Mouse (Mus musculus) embryonic facial prominence, embryonic 14.5 days (tissue): ENCODE measurements around the gene Slc36a3. TPM values are rescaled to one million over a fixed set of nuclear protein-coding genes. Genes with fewer than 3 reads are reported as not detected.

Experiments
- ATAC-seq: fragments of 200-750 bp; cut with Nextera tagmentation; 2 replicates; pipeline ENCODE4 v1.8.0; 2017; ENCODE audit warnings: low read depth, moderate number of reproducible peaks, moderate TSS enrichment
- DNase-seq: peaks from one replicate; pipeline ENCODE4 v3.0.0-alpha.2; 2015; ENCODE audit warnings: low spot score
- H3K27ac ChIP-seq: fragments of 300-500 bp; sonication (generic); replicated peaks from 2 replicates; pipeline ENCODE4 v1.5.1; 2014; ENCODE audit warnings: low read depth, mild to moderate bottlenecking, low read length, moderate library complexity
- H3K27me3 ChIP-seq: fragments of 300-500 bp; sonication (generic); replicated peaks from 2 replicates; pipeline ENCODE4 v1.6.1; 2014; ENCODE audit warnings: low read length; ENCODE audit not compliant: control insufficient read depth, insufficient read depth
- H3K36me3 ChIP-seq: fragments of 300-500 bp; sonication (generic); 2 replicates; pipeline ENCODE4 v1.6.1; 2014; ENCODE audit warnings: low read length, mixed read lengths; ENCODE audit not compliant: control insufficient read depth, insufficient read depth
- H3K4me1 ChIP-seq: fragments of 300-500 bp; sonication (generic); 2 replicates; pipeline ENCODE4 v1.6.1; 2014; ENCODE audit warnings: antibody characterized with exemption, low read length; ENCODE audit not compliant: control insufficient read depth, insufficient read depth
- H3K4me2 ChIP-seq: fragments of 300-500 bp; sonication (generic); 2 replicates; pipeline ENCODE4 v1.6.1; 2014; ENCODE audit warnings: low read depth, mild to moderate bottlenecking, low read length, moderate library complexity, mixed read lengths
- H3K4me3 ChIP-seq: fragments of 300-500 bp; sonication (generic); 2 replicates; pipeline ENCODE4 v1.5.1; 2014; ENCODE audit warnings: low read depth, mild to moderate bottlenecking, low read length
- H3K9ac ChIP-seq: fragments of 300-500 bp; sonication (generic); 2 replicates; pipeline ENCODE4 v1.6.1; 2014; ENCODE audit warnings: low read depth, mild to moderate bottlenecking, low read length, moderate library complexity, mixed read lengths
- H3K9me3 ChIP-seq: fragments of 300-500 bp; sonication (generic); 2 replicates; pipeline ENCODE4 v1.6.1; 2016; ENCODE audit warnings: low read length; ENCODE audit not compliant: control insufficient read depth
- WGBS: fragments of 180-500 bp; shearing (Covaris S2); extraction: QIAGEN DNeasy Blood & Tissue Kit; methylation state at CpG from one replicate; pipeline ENCODE4 v1.1.7; 2014; 5-methylcytosine and 5-hydroxymethylcytosine counted together
- polyA plus RNA-seq: library from polyadenylated mRNA; unstranded; fragments of >200 nt; fragmentation: Nextera tagmentation; extraction: Ambion mirVana; gene quantifications from 2 replicates; pipeline ENCODE4 v1.2.1, GENCODE M21; 2014

Slc36a3 gene
- polyA plus RNA-seq, 1 experiment from 2014 or later: not detected

GRCm38 (mm10) chr11:55158785-55159359 lies 7.4 kb upstream of the Slc36a3 start:
- Histone ChIP-seq H3K27me3 (no peaks in the 10 kb centered on the region), H3K4me1 (no peaks in the 10 kb centered on the region), H3K4me3 (no peak overlapping the region), H3K9me3 (no peaks in the 10 kb centered on the region), H3K36me3 (no peaks in the 10 kb centered on the region), H3K4me2 (no peak overlapping the region), H3K9ac (no peak overlapping the region), H3K27ac (no peak overlapping the region)
- 51% methylated on average over 13 of the region's 13 CpGs for WGBS
- peak; percentile 72 for DNase-seq
- peak; percentile 50; the same call in 1 of the 2 replicates for ATAC-seq

- H3K4me1 ChIP-seq: no peaks in the 10 kb centered on the region
- H3K9ac ChIP-seq: no peak overlapping the region
- WGBS: 70% methylated on average over 6 of the region's 6 CpGs
- ATAC-seq (no peak), DNase-seq (no peak)
- H3K36me3 ChIP-seq: no peaks in the 10 kb centered on the region
- no peaks in the 10 kb centered on the region for H3K27me3 ChIP-seq
- no peak overlapping the region for H3K27ac ChIP-seq
- no peak overlapping the region for H3K4me2 ChIP-seq
- H3K4me3 ChIP-seq: no peak overlapping the region
- no peaks in the 10 kb centered on the region for H3K9me3 ChIP-seq
Observed at GRCm38 (mm10) chr11:55155070-55155421, 3.5 kb upstream of the Slc36a3 start.

- Histone ChIP-seq H3K4me2 (no peak overlapping the region), H3K9ac (no peak overlapping the region), H3K27me3 (no peaks in the 10 kb centered on the region), H3K27ac (no peak overlapping the region), H3K4me3 (no peak overlapping the region), H3K36me3 (no peaks in the 10 kb centered on the region), H3K9me3 (no peaks in the 10 kb centered on the region), H3K4me1 (no peaks in the 10 kb centered on the region)
- DNase-seq: no peak
- WGBS: 61% methylated on average over 3 of the region's 3 CpGs
- ATAC-seq: no peak
Observed at GRCm38 (mm10) chr11:55154398-55155069, 3.0 kb upstream of the Slc36a3 start.

- H3K4me1 ChIP-seq: no peaks in the 10 kb centered on the region
- no peak overlapping the region for H3K27ac ChIP-seq
- DNase-seq (no peak), ATAC-seq (no peak)
- no peaks in the 10 kb centered on the region for H3K36me3 ChIP-seq
- H3K9ac ChIP-seq: no peak overlapping the region
- H3K27me3 ChIP-seq: no peaks in the 10 kb centered on the region
- H3K9me3 ChIP-seq: no peaks in the 10 kb centered on the region
- no peak overlapping the region for H3K4me3 ChIP-seq
- 79% methylated on average over 4 of the region's 4 CpGs for WGBS
- no peak overlapping the region for H3K4me2 ChIP-seq
Observed at GRCm38 (mm10) chr11:55148461-55148860, 3.0 kb downstream of the Slc36a3 start.

GRCm38 (mm10) chr11:55147423-55147822 lies 4.1 kb downstream of the Slc36a3 start:
- no peak overlapping the region for H3K4me3 ChIP-seq
- H3K27me3 ChIP-seq: no peaks in the 10 kb centered on the region
- no peaks in the 10 kb centered on the region for H3K36me3 ChIP-seq
- no peak for ATAC-seq
- H3K4me1 ChIP-seq: no peaks in the 10 kb centered on the region
- no peak overlapping the region for H3K27ac ChIP-seq
- no peak overlapping the region for H3K9ac ChIP-seq
- H3K9me3 ChIP-seq: no peaks in the 10 kb centered on the region
- WGBS: 72% methylated on average over 6 of the region's 6 CpGs
- no peak overlapping the region for H3K4me2 ChIP-seq
- no peak for DNase-seq

- Histone ChIP-seq H3K4me1 (no peaks in the 10 kb centered on the region), H3K36me3 (no peaks in the 10 kb centered on the region), H3K9ac (no peak overlapping the region), H3K27me3 (no peaks in the 10 kb centered on the region), H3K4me2 (no peak overlapping the region), H3K4me3 (no peak overlapping the region), H3K9me3 (no peaks in the 10 kb centered on the region), H3K27ac (no peak overlapping the region)
- no peak for DNase-seq
- 91% methylated on average over 1 of the region's 1 CpGs for WGBS
- no peak for ATAC-seq
Observed at GRCm38 (mm10) chr11:55146855-55147254, 4.7 kb downstream of the Slc36a3 start.

GRCm38 (mm10) chr11:55144011-55144410 lies 7.5 kb downstream of the Slc36a3 start:
- H3K27ac ChIP-seq: no peak overlapping the region
- H3K9me3 ChIP-seq: no peaks in the 10 kb centered on the region
- no peak overlapping the region for H3K4me3 ChIP-seq
- no peak overlapping the region for H3K9ac ChIP-seq
- DNase-seq (no peak), ATAC-seq (no peak)
- no peak overlapping the region for H3K4me2 ChIP-seq
- WGBS: 74% methylated on average over 5 of the region's 5 CpGs
- H3K27me3 ChIP-seq: no peaks in the 10 kb centered on the region
- H3K4me1 ChIP-seq: no peaks in the 10 kb centered on the region
- H3K36me3 ChIP-seq: no peaks in the 10 kb centered on the region

- Histone ChIP-seq H3K9ac (no peak overlapping the region), H3K4me2 (no peak overlapping the region), H3K4me1 (no peaks in the 10 kb centered on the region), H3K27me3 (no peaks in the 10 kb centered on the region), H3K4me3 (no peak overlapping the region), H3K27ac (no peak overlapping the region), H3K36me3 (no peaks in the 10 kb centered on the region), H3K9me3 (no peaks in the 10 kb centered on the region)
- no peak for DNase-seq
- no peak for ATAC-seq
- WGBS: 89% methylated on average over 4 of the region's 4 CpGs
Observed at GRCm38 (mm10) chr11:55141502-55141901, 10.0 kb downstream of the Slc36a3 start.

GRCm38 (mm10) chr11:55137646-55138045 lies 13.9 kb downstream of the Slc36a3 start:
- Histone ChIP-seq H3K36me3 (no peaks in the 10 kb centered on the region), H3K4me3 (no peak overlapping the region), H3K27me3 (no peaks in the 10 kb centered on the region), H3K4me1 (no peaks in the 10 kb centered on the region), H3K4me2 (no peak overlapping the region), H3K9ac (no peak overlapping the region), H3K27ac (no peak overlapping the region), H3K9me3 (no peaks in the 10 kb centered on the region)
- ATAC-seq: no peak
- DNase-seq: no peak
